Mouse (Mus musculus): Measurements from ENCODE around the gene Gm32687. TPM values are rescaled to one million over a fixed set of nuclear protein-coding genes. Genes with fewer than 3 reads are reported as not detected.
"Not testable (repeated sequence)": the region's sequence is repeated elsewhere in the genome, so short reads cannot be mapped to it uniquely, and the experiment has no call there.

Gm32687 gene
- polyA plus RNA-seq (2015; fragmentation: Nextera tagmentation; extraction: Ambion mirVana): 7.9 and 8.2 TPM in 2 replicates

DNA sequence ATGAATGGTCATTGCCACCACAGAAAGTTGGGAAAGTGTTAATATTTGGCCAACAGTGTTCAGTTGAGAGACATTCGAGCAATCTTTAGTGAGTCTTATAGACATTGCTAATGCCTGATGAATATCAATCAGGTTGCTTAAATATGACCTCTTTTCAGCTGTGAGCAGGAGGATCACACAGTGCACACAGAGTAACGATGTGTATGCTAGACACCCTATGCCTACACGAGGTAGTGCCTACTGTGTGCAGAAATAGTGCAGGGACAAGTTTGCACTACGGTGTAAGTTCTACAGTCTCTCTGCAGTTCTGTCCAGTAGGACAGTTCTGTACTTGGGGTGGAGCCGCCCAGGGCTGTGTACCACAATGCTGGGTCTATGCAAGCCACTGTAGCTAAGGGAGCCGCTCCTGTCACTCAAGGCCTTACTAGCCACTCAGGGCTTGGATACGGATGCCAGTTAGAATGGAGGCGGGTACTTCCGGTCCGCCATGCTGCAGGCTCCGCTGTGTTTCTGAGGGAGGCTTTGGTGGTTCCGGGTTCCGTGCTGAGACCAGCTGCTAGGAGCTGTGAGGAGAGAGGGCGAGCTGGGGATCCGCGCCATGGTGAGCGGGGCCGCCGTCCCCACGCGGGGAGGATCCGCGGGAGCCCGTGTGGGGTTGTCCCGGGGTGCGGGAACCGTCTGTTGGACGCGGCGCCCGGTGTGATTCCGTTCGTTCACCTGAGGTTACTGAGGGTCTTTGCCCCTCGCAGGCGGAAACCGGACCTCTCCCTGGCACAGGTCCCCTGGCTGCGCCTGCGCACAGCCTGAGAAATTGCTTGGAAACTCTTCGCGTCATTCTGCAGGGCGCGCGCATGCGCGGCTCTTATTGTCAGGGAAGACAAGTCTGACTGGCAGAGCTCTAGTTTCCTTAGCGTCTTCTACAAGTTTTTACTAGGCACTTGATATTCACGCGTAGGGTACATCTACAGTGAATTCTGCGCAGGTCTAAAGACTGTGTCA is at the start of gene Gm32687:
Gene Gm32687 (plus strand): TSS at position 526 of the 999 bp plus-strand sequence.
- WGBS: 25% methylated on average over 5 of the region's 49 CpGs
- H3K27me3 ChIP-seq, H3K9ac ChIP-seq, H3K27ac ChIP-seq, H3K4me1 ChIP-seq, H3K4me3 ChIP-seq, H3K9me3 ChIP-seq, H3K4me2 ChIP-seq, H3K36me3 ChIP-seq: not testable (repeated sequence)
- peak; percentile 99 for ATAC-seq (ENCODE audit: insufficient number of reproducible peaks, low FRiP score, low TSS enrichment, low read depth)

DNA sequence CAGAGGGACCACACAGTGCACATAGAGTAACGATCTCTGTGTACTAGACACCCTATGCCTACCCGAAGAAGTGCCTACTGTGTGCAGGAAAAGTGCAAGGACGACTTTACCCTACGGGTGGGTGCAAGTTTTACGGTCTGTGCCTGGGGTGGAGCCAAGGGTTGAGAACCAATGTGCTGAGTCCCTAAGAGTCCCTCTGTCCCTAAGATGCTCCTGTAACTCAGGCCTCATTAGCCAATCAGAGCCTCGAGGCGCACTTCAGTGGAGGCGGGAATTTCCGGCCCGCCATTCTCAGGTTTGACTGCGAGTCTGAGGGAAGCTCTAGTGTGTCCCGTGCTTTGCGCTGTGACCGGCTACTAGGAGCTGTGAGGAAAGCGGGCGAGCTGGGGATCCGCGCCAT is 17.5 kb upstream of the Gm32687 start:
- H3K9me3 ChIP-seq, H3K4me1 ChIP-seq: not testable (repeated sequence)
- no CpG with 5 or more reads among the region's 18 CpGs for WGBS

DNA sequence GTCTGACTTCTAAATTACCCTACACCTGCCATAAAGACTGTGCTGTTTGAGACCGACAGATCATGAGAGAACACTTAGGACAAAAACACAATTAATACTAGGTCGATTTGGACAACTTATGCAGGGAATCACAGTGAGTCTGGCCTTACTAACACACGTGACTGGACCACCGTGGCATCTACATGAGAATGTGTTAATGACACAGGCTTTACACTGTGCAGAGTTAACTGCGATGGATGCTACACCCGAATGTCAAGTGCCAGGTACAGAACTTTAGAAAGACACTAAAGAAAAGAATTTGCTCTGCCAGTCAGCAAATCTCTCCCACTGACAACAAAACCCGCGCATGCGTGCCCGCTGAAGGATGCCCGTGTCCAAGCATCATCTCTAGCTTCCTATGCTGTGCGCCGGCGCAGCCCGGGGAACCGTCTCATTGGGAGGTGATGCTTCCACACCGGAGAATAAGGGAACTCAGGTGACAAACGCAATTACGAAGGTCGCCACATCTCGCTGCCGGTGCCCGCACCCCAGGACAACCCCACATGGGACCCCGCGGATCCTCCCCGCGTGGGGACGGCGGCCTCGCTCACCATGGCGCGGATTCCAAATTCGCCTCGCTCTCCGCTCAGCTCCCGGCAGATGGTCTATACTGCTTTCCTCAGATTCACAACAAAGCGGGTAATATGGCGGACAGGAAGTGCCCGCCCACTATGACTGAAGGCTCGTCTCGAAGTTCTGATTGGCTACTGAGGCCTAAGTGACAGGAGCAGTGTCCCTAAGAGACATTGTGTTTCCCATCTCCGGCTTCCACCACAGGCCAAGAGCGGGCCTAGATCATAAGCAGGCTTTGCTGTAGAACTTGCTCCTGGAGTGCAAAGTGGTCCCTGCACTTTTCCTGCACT is 66.4 kb downstream of the Gm32687 start, which contains the start of gene Zfp781:
Gene Zfp781 (minus strand): TSS at position 639 of the 902 bp plus-strand sequence.
- not testable (repeated sequence) for H3K9ac ChIP-seq, H3K4me1 ChIP-seq, H3K27ac ChIP-seq, H3K27me3 ChIP-seq, H3K9me3 ChIP-seq, H3K4me3 ChIP-seq, H3K36me3 ChIP-seq, H3K4me2 ChIP-seq
- peak; percentile 93 for ATAC-seq (ENCODE audit: insufficient number of reproducible peaks, low FRiP score, low TSS enrichment, low read depth)
- no CpG with 5 or more reads among the region's 43 CpGs for whole genome bisulfite sequencing

More for the DNA sequence above, 17.5 kb upstream of the Gm32687 start:
- not testable (repeated sequence) for H3K4me3 ChIP-seq; H3K27me3 ChIP-seq; H3K36me3 ChIP-seq; H3K27ac ChIP-seq; H3K4me2 ChIP-seq; H3K9ac ChIP-seq; ATAC-seq (ENCODE audit: insufficient number of reproducible peaks, low FRiP score, low TSS enrichment, low read depth)

Other genes with a start within 250 kb of the Gm32687 start
- 41.7 and 42.3 TPM in 2 replicates for gene Sirt6, start 236.1 kb upstream of the Gm32687 start, polyA plus RNA-seq (2015; fragmentation: Nextera tagmentation; extraction: Ambion mirVana)
- gene Ankrd24, start 235.4 kb upstream of the Gm32687 start, polyA plus RNA-seq (2015; fragmentation: Nextera tagmentation; extraction: Ambion mirVana): 8.8 and 11.9 TPM in 2 replicates
- gene Gm10778, start 214.9 kb upstream of the Gm32687 start, polyA plus RNA-seq (2015; fragmentation: Nextera tagmentation; extraction: Ambion mirVana): 4.2 and 4.6 TPM in 2 replicates
- 12.4 and 15.8 TPM in 2 replicates for gene Zfp433, start 159.1 kb upstream of the Gm32687 start, polyA plus RNA-seq (2015; fragmentation: Nextera tagmentation; extraction: Ambion mirVana)
- 7.4 and 7.5 TPM in 2 replicates for gene Gm3055, start 92.8 kb upstream of the Gm32687 start, polyA plus RNA-seq (2015; fragmentation: Nextera tagmentation; extraction: Ambion mirVana)
- 2.8 and 4.0 TPM in 2 replicates for gene Gm4767, start 51.7 kb upstream of the Gm32687 start, polyA plus RNA-seq (2015; fragmentation: Nextera tagmentation; extraction: Ambion mirVana)
- gene Zfp781, start 66.5 kb downstream of the Gm32687 start, polyA plus RNA-seq (2015; fragmentation: Nextera tagmentation; extraction: Ambion mirVana): 2.7 and 4.6 TPM in 2 replicates
- 13.4 and 13.7 TPM in 2 replicates for gene Zfp873, start 184.2 kb downstream of the Gm32687 start, polyA plus RNA-seq (2015; fragmentation: Nextera tagmentation; extraction: Ambion mirVana)
- 4.9 and 5.0 TPM in 2 replicates for gene BC024063, start 219.4 kb downstream of the Gm32687 start, polyA plus RNA-seq (2015; fragmentation: Nextera tagmentation; extraction: Ambion mirVana)

All from limb, embryonic 15.5 days (tissue).